Mouse (Mus musculus): ENCODE measurements around the gene Mcoln2.

DNA sequence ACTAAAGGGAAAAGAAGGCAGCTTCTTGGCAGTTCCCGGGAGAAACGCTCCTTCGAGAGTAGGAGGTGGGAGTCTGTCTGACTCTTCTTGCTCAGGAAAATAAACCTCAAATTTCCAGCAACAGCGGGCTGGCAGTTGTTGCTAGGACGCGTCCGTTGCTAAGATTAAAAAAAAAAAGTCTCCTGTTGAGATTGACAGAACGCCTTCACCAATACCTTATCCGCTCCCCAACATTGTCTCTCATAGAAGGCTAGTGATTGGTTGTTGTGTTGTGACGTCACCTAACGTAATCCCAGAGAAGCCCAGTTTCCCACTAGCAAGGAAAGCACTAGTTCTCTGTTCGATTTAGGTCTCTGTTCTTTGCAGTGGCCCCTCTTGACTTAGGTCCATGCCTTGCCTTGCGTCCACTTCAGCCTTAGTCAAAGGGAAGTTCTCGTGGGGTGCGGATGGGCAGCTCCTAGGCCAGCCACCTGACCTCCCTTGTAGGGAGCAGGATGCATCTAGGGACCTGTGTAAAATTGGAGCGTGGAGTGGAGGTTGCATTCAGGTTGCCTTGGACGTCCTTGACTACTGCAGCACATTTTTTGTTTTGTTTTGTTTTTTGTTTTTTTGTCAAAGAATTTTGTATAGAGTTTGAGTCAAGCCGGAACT is 41.6 kb upstream of the Mcoln2 start, which contains the start of gene Wdr63:
- TF ChIP-seq POLR2A (IDR thresholded peaks at IDR 0.05; ENCODE audit: low read depth, low read length) (no peak), CTCF (conservative IDR thresholded peaks at IDR 0.05; ENCODE audit: insufficient read depth, insufficient read length, low read depth, low read length) (no peak)
